Mouse (Mus musculus): Measurements from ENCODE around the gene Fsip1.

DNA sequence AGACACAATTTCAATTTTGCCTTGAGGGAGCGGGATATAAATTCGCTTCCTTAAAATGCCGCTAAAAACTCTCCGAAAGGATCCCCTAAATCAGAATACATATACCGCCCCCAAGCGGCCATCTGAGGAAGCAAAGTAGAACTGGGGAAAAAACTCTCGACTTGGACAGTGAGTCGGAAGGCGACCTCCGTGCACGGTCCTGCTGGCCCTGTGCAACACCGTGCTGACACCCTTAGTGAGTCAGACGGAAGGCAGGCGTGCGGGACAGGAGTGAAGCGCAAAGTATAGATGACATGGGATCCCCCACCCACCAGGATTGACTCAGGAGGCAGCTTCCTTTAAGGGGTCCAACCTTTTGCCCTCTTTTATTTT lies 145.7 kb downstream of the Fsip1 start:
- TF ChIP-seq CTCF (IDR thresholded peaks at IDR 0.05; ENCODE audit: low read depth): peak; percentile 76
- TF ChIP-seq EP300 (IDR thresholded peaks at IDR 0.05; ENCODE audit: low read depth): no peak

All from heart, postnatal 0 days (tissue).